Mouse (Mus musculus): ENCODE data around the gene Gm45618. TPM values are rescaled to one million over a fixed set of nuclear protein-coding genes. Genes with fewer than 3 reads are reported as not detected.

The Gm45618 gene
- not detected for polyA plus RNA-seq (2014; fragmentation: Illumina TruSeq; extraction: RNeasy Lipid Tissue Mini Kit (QIAGEN cat#74804))

GRCm38 (mm10) chr7:142120629-142121028 is at the start of gene Gm45618:
Gm45618 (minus strand) TSS chr7:142120729.

DNA sequence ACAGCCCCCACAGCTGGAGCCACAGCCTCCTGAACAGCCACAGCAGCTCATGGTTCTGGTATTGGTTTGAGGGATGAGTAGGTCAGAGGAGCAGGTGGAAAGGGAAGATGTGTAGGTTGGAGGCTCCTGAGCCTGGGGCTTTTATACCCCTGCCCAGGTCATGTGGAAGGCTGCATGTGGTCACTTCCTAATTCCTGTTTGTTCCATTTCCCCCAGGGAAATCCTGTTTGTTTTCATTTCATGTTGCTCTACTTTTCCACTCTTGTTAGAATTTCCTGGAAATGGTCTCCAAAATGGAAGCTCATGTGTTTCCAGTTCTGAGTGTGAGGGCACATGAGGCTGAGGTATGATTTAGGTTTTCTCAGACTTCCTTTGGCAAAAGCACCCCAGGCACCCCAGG is 45.1 kb upstream of the Gm45618 start, which contains the start of gene Gm4553:
Gm4553 (minus strand) TSS at position 101 of the 400 bp plus-strand sequence.

GRCm38 (mm10) chr7:142157013-142157412 is 36.5 kb upstream of the Gm45618 start, which contains the start of gene Gm29735:
Gm29735 (minus strand) TSS chr7:142157113.

DNA sequence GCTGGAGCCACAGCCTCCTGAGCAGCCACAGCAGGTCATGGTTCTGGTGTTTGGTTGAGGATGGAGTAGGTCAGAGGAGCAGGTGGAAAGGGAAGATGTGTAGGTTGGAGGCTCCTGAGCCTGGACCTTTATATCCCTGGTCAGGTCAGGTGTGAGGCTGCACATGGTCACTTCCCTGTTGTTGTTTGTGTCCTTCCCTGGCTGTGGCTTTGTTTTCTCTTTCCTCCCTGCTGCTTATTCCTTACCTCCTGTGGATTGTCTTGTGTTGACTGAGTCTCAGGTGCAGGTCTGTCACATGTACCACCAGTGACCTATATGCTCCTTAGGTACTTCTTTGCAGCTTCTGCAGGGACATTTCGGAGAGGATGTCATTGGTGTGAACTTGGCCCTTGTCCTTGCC is 24.0 kb upstream of the Gm45618 start, which contains the start of gene Gm45337:
Gm45337 (minus strand) TSS at position 101 of the 400 bp plus-strand sequence.

DNA sequence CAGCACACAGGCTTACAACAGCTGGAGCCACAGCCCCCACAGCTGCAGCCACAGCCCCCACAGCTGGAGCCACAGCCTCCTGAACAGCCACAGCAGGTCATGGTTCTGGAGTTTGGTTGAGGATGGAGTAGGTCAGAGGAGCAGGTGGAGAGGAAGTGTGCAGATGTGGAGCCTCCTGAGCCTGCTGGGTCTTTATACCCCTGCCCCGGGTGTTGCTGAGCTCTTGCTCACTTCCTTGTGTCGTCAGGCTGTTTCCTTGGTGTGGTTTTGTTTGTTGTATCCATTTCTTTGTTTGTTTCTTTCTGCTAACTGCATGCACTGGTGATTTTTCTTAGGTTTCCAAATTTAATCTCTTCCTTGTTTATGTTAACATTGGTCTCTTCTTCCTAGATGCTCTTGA is 15.4 kb upstream of the Gm45618 start, which contains the start of gene Gm39115:
Gm39115 (minus strand) TSS at position 101 of the 400 bp plus-strand sequence.

DNA sequence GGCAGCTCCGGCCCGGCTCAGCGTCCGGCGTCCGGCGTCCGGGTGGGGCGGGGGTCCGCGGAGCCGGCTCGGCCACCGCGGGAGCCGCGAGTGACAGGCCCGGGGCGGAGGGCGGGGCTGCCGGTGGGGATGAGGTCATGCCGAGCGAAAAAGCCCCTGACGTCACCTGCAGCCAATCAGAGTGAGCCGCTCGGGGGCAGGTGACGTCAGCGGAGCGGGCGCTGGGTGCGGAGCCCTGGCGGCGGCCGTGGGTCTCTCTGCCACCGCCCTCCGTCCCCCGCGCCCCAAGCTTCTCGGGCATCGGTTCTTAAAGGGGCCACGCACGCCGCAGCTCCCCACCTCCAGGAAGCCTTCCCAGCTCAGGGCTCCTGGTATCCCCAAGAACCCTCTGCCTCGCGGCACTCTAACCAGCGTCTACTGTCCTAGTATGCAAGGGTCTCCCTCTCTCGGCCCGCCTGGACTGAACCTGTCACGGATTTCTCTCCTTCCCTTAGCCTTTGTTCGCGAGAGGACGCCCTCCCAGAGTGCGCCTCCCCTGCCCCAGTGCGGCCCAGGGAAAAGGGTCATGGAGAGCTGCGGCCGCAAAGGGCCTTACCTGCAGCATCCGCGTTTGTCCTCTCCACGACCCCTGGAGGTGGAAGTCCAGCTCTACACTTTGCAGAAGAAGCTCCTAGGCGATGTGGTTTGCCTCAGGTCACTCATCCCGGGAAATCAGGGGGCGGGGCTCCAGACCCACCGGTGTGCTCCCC is 25.2 kb downstream of the Gm45618 start, which contains the start of gene Dusp8:
Dusp8 (minus strand) TSS at position 661 of the 749 bp plus-strand sequence.

Other genes starting within 250 kb of the Gm45618 start
- gene Tollip, start 202.2 kb downstream of the Gm45618 start, polyA plus RNA-seq (2014; fragmentation: Illumina TruSeq; extraction: RNeasy Lipid Tissue Mini Kit (QIAGEN cat#74804)), result 38.5 TPM
- 0.17 TPM for gene Brsk2, start 171.0 kb downstream of the Gm45618 start, polyA plus RNA-seq (2014; fragmentation: Illumina TruSeq; extraction: RNeasy Lipid Tissue Mini Kit (QIAGEN cat#74804))
- 10.5 TPM for gene Mob2, start 59.7 kb downstream of the Gm45618 start, polyA plus RNA-seq (2014; fragmentation: Illumina TruSeq; extraction: RNeasy Lipid Tissue Mini Kit (QIAGEN cat#74804))
- gene Dusp8, start 24.9 kb downstream of the Gm45618 start, polyA plus RNA-seq (2014; fragmentation: Illumina TruSeq; extraction: RNeasy Lipid Tissue Mini Kit (QIAGEN cat#74804)), result 0.43 TPM
- not detected for gene Gm39115, start 15.3 kb upstream of the Gm45618 start, polyA plus RNA-seq (2014; fragmentation: Illumina TruSeq; extraction: RNeasy Lipid Tissue Mini Kit (QIAGEN cat#74804))
- gene Gm45337, start 23.9 kb upstream of the Gm45618 start, polyA plus RNA-seq (2014; fragmentation: Illumina TruSeq; extraction: RNeasy Lipid Tissue Mini Kit (QIAGEN cat#74804)), result not detected
- gene Gm29735, start 36.4 kb upstream of the Gm45618 start, polyA plus RNA-seq (2014; fragmentation: Illumina TruSeq; extraction: RNeasy Lipid Tissue Mini Kit (QIAGEN cat#74804)), result not detected
- not detected for gene Gm4553, start 45.0 kb upstream of the Gm45618 start, polyA plus RNA-seq (2014; fragmentation: Illumina TruSeq; extraction: RNeasy Lipid Tissue Mini Kit (QIAGEN cat#74804))
- gene Krtap5-2, start 55.3 kb upstream of the Gm45618 start, polyA plus RNA-seq (2014; fragmentation: Illumina TruSeq; extraction: RNeasy Lipid Tissue Mini Kit (QIAGEN cat#74804)), result not detected
- not detected for gene Gm10153, start 69.7 kb upstream of the Gm45618 start, polyA plus RNA-seq (2014; fragmentation: Illumina TruSeq; extraction: RNeasy Lipid Tissue Mini Kit (QIAGEN cat#74804))
- not detected for gene Krtap5-3, start 80.6 kb upstream of the Gm45618 start, polyA plus RNA-seq (2014; fragmentation: Illumina TruSeq; extraction: RNeasy Lipid Tissue Mini Kit (QIAGEN cat#74804))
- gene Gm7579, start 91.1 kb upstream of the Gm45618 start, polyA plus RNA-seq (2014; fragmentation: Illumina TruSeq; extraction: RNeasy Lipid Tissue Mini Kit (QIAGEN cat#74804)), result not detected
- not detected for gene Krtap5-5, start 109.2 kb upstream of the Gm45618 start, polyA plus RNA-seq (2014; fragmentation: Illumina TruSeq; extraction: RNeasy Lipid Tissue Mini Kit (QIAGEN cat#74804))
- not detected for gene Gm40460, start 120.3 kb upstream of the Gm45618 start, polyA plus RNA-seq (2014; fragmentation: Illumina TruSeq; extraction: RNeasy Lipid Tissue Mini Kit (QIAGEN cat#74804))
- gene Gm2431, start 137.6 kb upstream of the Gm45618 start, polyA plus RNA-seq (2014; fragmentation: Illumina TruSeq; extraction: RNeasy Lipid Tissue Mini Kit (QIAGEN cat#74804)), result not detected
- gene Gm4559, start 153.6 kb upstream of the Gm45618 start, polyA plus RNA-seq (2014; fragmentation: Illumina TruSeq; extraction: RNeasy Lipid Tissue Mini Kit (QIAGEN cat#74804)), result not detected
- gene Krtap5-1, start 176.4 kb upstream of the Gm45618 start, polyA plus RNA-seq (2014; fragmentation: Illumina TruSeq; extraction: RNeasy Lipid Tissue Mini Kit (QIAGEN cat#74804)), result not detected
- gene Krtap5-4, start 182.8 kb upstream of the Gm45618 start, polyA plus RNA-seq (2014; fragmentation: Illumina TruSeq; extraction: RNeasy Lipid Tissue Mini Kit (QIAGEN cat#74804)), result not detected